Mouse (Mus musculus) E14TG2a.4 (cell line): ENCODE results near the gene Lrrc7.

Experiments used
- CTCF ChIP-seq: conservative IDR thresholded peaks from 2 replicates; pipeline ENCODE4 v1.5.1; 2014; ENCODE audit warnings: low read length
- NANOG ChIP-seq: IDR thresholded peaks from 2 replicates; pipeline ENCODE4 v1.6.1; 2014; ENCODE audit warnings: borderline replicate concordance, low read length, mixed read lengths
- POU5F1 ChIP-seq: IDR thresholded peaks from 2 replicates; pipeline ENCODE4 v1.6.1; 2014; ENCODE audit warnings: low read length, borderline replicate concordance

- TF ChIP-seq CTCF (peak; percentile 48), POU5F1 (no peak), NANOG (no peak)
Measured at GRCm38 (mm10) chr3:158375885-158376284, 186.1 kb downstream of the Lrrc7 start.
